Mouse (Mus musculus) brain, embryonic 14.5 days (tissue): ENCODE measurements around the gene Zfp286. TPM values are rescaled to one million over a fixed set of nuclear protein-coding genes. Genes with fewer than 3 reads are reported as not detected.
A peak's percentile ranks its signal among the peaks of the same experiment; 100 is the strongest.
"Not testable (repeated sequence)": the region's sequence is repeated elsewhere in the genome, so short reads cannot be mapped to it uniquely, and the experiment has no call there.

Experiments used
- DNase-seq: peaks from one replicate; pipeline ENCODE4 v3.0.0-alpha.2; 2011; ENCODE audit warnings: low read depth
- CTCF ChIP-seq: fragments of 200-500 bp; IDR thresholded peaks from 2 replicates; pipeline ENCODE4 v1.5.1; 2012; ENCODE audit warnings: inconsistent platforms, mild to moderate bottlenecking, moderate library complexity, borderline replicate concordance; ENCODE audit not compliant: insufficient read depth, insufficient read length; ENCODE audit errors: extremely low read depth
- POLR2A ChIP-seq: fragments of 200-500 bp; IDR thresholded peaks from 2 replicates; pipeline ENCODE4 v1.6.1; 2012; ENCODE audit warnings: mild to moderate bottlenecking, inconsistent platforms, borderline replicate concordance; ENCODE audit not compliant: poor library complexity, insufficient read depth, insufficient read length, severe bottlenecking; ENCODE audit errors: extremely low read depth
- polyA plus RNA-seq: library from polyadenylated mRNA; depleted of rRNA; stranded (reverse); fragments of >200 nt; gene quantifications from 2 replicates; pipeline ENCODE4 v1.2.3, GENCODE M21; 2012

The Zfp286 gene
- polyA plus RNA-seq, 1 experiment = 19.8 TPM

DNA sequence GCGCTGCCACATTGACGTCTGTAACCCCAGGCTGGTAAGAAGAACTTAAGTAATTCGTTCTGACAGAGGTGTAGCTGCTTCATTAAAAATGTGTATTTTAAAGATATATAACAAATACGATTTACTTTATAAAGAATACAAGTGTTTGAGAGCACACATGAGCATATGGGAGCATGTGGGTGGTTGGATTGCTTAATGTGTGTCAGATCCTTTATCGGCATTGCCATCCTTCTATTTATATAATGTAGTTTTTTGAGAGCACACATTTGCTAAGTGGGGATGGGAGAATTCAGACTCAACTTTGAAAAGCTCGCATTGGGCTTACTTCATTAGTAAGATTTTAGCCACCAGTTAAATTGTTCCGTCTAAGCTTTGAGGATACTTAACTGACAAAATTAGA is 12.8 kb downstream of the Zfp286 start:
- no peak for TF ChIP-seq CTCF
- no peak for TF ChIP-seq POLR2A
- DNase-seq = no peak

DNA sequence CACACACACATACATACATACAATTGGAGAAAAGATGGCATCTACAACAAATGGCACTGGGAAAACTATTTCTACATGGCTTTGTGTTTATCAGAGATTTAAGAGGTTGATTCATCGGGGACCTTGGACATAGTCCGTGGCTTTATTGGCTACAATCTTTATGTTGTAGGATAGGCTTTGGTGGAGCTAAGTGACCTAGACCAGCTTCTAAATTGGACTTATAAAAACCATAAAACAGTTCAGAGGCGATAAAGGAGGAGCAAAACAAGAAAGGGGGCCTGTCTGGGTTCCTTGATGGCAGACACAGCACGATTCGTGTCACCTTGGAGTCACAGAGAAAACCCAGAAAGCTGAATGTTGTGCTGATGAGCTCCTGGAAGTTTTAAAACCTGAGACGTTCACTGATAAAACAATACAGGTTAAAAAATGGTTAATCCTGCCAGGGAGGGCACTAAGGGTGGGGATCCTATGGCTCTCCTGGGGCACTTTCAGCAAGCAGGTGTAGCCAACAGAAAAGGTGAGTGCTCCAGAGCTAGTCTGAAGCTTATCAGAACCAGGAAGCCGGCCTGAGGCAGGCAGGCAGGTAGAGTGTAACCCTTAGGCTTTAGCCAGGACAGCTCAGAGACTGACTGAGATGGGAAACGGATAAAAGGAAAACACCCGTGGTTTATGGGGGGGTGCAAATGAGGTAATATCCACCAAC is 28.4 kb downstream of the Zfp286 start:
- TF ChIP-seq CTCF = no peak
- no peak for TF ChIP-seq POLR2A

GRCm38 (mm10) chr11:62758491-62758890 is 30.8 kb downstream of the Zfp286 start:
- peak; percentile 5 for DNase-seq
- TF ChIP-seq POLR2A = no peak
- TF ChIP-seq CTCF = no peak

More for the DNA sequence above, 28.4 kb downstream of the Zfp286 start:
- DNase-seq = no peak

DNA sequence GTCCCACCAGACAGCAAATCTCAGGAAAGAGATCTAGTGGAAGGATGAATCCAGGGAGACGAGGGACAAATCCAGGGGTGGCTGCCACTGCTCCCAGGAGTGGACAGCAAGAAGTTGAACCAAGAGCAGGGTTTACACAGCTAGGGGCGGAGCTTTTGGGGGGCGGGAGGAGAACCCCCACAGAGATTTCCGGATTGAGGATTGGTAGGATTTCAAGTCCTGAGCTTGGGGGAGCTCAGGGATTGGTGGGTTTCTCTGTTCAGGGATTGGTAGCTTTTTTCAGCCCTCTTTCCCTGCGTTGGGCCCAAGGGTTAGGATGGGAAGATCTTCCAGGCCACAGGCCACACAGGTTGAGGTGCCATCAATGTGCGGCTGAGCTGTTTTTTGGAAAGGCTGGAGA is 31.4 kb downstream of the Zfp286 start:
- no peak for DNase-seq
- no peak for TF ChIP-seq POLR2A
- TF ChIP-seq CTCF = no peak

DNA sequence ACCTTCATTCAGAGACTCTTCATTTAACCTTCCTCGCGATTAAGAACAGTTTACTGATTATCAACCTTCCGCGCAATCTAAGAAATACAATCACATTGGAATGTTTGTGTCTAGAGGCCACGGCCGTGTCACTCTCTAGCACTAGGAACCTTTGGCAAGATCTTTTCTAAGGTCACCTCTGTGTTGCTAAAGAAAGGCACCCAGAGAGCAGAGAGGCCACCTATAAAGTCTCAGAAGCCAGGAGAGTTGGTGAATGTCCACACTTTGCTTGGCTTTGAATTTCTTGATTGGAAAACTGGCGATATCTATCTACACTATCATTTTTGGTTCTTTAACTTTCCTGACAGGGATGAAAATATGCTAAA is 32.1 kb downstream of the Zfp286 start:
- TF ChIP-seq CTCF (no peak), POLR2A (no peak)
- no peak for DNase-seq

- peak; percentile 75 for TF ChIP-seq CTCF
- TF ChIP-seq POLR2A = no peak
- DNase-seq = peak; percentile 97
These were observed 32.7 kb downstream of the Zfp286 start for GRCm38 (mm10) chr11:62756456-62757142.

- TF ChIP-seq POLR2A = no peak
- DNase-seq = no peak
These were observed 36.5 kb downstream of the Zfp286 start, which contains the start of gene Gm10428 for GRCm38 (mm10) chr11:62752780-62753179. TSS of gene Gm10428 (plus strand) at chr11:62753100.

GRCm38 (mm10) chr11:62752191-62752590 is 37.1 kb downstream of the Zfp286 start:
- TF ChIP-seq CTCF (no peak), POLR2A (no peak)

GRCm38 (mm10) chr11:62749445-62749844 is 39.8 kb downstream of the Zfp286 start:
- DNase-seq = not testable (repeated sequence)

More at GRCm38 (mm10) chr11:62752191-62752590, 37.1 kb downstream of the Zfp286 start:
- peak; percentile 34 for DNase-seq

DNA sequence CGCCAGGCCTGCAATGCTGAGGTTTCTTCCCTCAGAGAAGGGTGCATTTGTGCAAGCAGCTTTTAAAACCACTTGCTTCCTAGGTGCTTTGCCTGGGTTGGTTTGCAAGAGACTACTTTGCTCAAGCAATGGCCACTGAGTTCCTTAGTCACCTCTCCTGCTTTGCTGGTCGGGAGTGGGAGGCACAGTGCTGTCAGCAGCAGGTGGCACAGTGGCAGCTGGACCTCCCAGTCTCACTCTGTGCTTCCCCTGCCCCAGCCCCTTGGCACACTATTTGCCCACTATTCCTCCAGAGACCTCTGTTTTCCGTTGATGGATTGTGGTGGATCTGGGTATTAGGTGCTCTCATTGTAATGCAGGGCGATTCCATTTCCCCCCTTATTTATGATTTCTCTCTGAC is 41.2 kb downstream of the Zfp286 start:
- no peak for DNase-seq
- no peak for TF ChIP-seq POLR2A
- no peak for TF ChIP-seq CTCF

DNA sequence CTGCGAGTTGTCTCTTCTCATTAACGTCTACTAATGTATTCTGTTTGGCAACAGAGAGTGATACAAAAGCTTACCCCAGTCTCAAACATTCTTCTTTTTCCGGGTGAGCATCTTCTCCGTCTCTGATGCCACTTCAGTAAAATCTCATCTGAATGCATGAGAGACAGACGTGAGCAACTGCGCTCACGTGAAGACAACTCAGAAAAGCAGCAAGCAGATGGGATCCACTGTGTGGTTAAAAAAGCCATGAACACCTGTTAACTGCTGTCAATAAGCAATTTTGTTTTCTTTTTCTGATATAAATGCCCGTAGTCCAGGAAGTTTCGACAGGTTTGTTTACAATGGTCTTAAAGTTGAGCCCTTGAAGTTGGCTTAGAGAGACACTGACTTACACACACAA is 42.0 kb downstream of the Zfp286 start:
- TF ChIP-seq POLR2A (no peak), CTCF (no peak)
- DNase-seq = no peak

DNA sequence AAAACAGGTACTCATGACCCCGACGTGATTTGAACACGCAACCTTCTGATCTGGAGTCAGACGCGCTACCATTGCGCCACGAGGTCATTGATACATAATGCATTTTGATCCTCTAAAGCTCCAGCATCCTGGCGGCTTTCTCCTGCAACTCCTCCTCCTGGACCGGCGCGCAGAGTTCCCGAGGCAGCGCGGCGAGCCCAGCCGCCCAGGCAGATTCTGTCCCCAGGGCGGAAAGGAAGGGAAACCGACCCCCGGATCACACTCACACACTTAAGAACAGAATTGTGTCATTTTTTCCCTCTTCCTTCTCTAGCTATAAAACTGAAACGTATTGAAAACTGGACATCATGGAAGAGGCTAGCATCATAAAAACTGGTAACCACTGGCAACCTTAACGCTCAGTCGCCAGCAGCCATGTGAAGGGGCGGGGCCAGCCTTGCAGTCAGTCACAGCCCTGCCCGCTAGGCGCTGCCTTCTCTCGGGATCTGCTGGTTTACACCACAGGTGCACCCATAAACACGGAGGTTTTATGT is 43.2 kb downstream of the Zfp286 start:
- peak; percentile 75 for DNase-seq
- TF ChIP-seq CTCF (peak; percentile 50; the same call in 1 of the 2 replicates), POLR2A (no peak)
